Mouse (Mus musculus): ENCODE measurements at regions not wholly inside any gene's neighbourhood (a gene's known extent, or its start where the extent isn't known, plus 50 kb on each side); places are given as distances from the start of the nearest gene placed in this dataset.

- H3K4me3 ChIP-seq (replicated peaks), result no peak overlapping the region
- no peaks in the 10 kb centered on the region for H3K36me3 ChIP-seq (replicated peaks)
- 15% methylated on average over 7 of the region's 7 CpGs for WGBS (ENCODE audit: insufficient replicate concordance)
- H3K9me3 ChIP-seq (replicated peaks), result no peaks in the 10 kb centered on the region
- peaks cover 9% of the 10 kb centered on the region for H3K4me1 ChIP-seq (replicated peaks)
- ATAC-seq (ENCODE audit: insufficient read depth), result no peak
- H3K27ac ChIP-seq (replicated peaks), result no peak overlapping the region
- H3K4me2 ChIP-seq, result peak overlapping the region; percentile 29
- H3K9ac ChIP-seq, result no peak overlapping the region
- H3K27me3 ChIP-seq, result no peaks in the 10 kb centered on the region
Observed at GRCm38 (mm10) chr10:111420195-111420838, 52.7 kb upstream of the Nap1l1 start.

GRCm38 (mm10) chr10:111422057-111422456 lies 51.0 kb upstream of the Nap1l1 start:
- peak overlapping the region; percentile 42 for H3K4me2 ChIP-seq
- H3K27ac ChIP-seq (replicated peaks), result no peak overlapping the region
- no peaks in the 10 kb centered on the region for H3K9me3 ChIP-seq (replicated peaks)
- no peaks in the 10 kb centered on the region for H3K27me3 ChIP-seq
- peaks cover 9% of the 10 kb centered on the region for H3K4me1 ChIP-seq (replicated peaks)
- ATAC-seq (ENCODE audit: insufficient read depth), result no peak
- WGBS (ENCODE audit: insufficient replicate concordance), result 8% methylated on average over 6 of the region's 6 CpGs
- no peaks in the 10 kb centered on the region for H3K36me3 ChIP-seq (replicated peaks)
- H3K9ac ChIP-seq, result no peak overlapping the region
- H3K4me3 ChIP-seq (replicated peaks), result no peak overlapping the region

DNA sequence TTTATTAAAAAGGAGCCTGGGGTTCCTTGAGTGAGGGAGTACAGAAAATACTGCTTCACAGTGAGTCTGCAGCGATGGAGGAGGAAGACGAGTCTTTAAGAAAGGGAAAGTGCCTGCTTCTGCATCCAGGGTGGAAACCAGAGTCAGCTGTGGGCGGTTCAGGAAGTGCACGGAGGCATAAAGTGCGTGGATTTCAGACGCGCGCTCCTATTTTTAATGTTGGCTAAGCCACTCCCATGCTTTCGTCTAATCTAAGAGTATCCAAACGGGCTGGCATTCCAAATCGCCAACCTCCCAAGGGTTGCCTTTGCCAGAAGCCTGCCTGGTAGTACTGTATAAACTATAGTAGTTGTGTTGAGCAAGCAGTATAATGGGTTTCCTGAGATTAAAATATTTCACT lies 50.4 kb upstream of the Nap1l1 start:
- ATAC-seq (ENCODE audit: insufficient read depth), result no peak
- Histone ChIP-seq H3K9me3 (replicated peaks) (no peaks in the 10 kb centered on the region), H3K4me1 (replicated peaks) (peaks cover 9% of the 10 kb centered on the region), H3K9ac (no peak overlapping the region), H3K4me3 (replicated peaks) (peak overlapping the region; percentile 17), H3K27ac (replicated peaks) (no peak overlapping the region), H3K27me3 (no peaks in the 10 kb centered on the region), H3K4me2 (peak overlapping the region; percentile 42), H3K36me3 (replicated peaks) (no peaks in the 10 kb centered on the region)
- WGBS (ENCODE audit: insufficient replicate concordance), result 7% methylated on average over 11 of the region's 11 CpGs
